Mouse (Mus musculus) left cerebral cortex, postnatal 14 days (tissue): ENCODE measurements around the gene Minos1. TPM values are rescaled to one million over a fixed set of nuclear protein-coding genes. Genes with fewer than 3 reads are reported as not detected.

Source experiments
- total RNA-seq, 2 experiments: library from RNA; stranded (reverse); gene quantifications; 2 replicates each; pipeline ENCODE4 v1.2.3; 2021

Minos1 gene
- total RNA-seq, 2 experiments from 2014 or later: 208 to 210 TPM

Other genes with a start within 250 kb of the Minos1 start
- 10 to 100 TPM; 16.9 to 19.8 TPM for gene Otud3, start 217.2 kb downstream of the Minos1 start, total RNA-seq
- not detected for gene Rnf186, start 164.0 kb downstream of the Minos1 start, total RNA-seq
- 1 to 10 TPM; 1.1 to 1.8 TPM for gene Tmco4, start 158.2 kb downstream of the Minos1 start, total RNA-seq
- gene Htr6, start 55.5 kb downstream of the Minos1 start, total RNA-seq: 1 to 10 TPM; 5.4 to 6.2 TPM
- gene Nbl1, start 38.1 kb downstream of the Minos1 start, total RNA-seq: 10 to 100 TPM; 43.8 to 50.2 TPM
- 100 to 1,000 TPM; 394 to 398 TPM for gene Capzb, start 61.8 kb upstream of the Minos1 start, total RNA-seq
- gene Pqlc2, start 179.6 kb upstream of the Minos1 start, total RNA-seq: 10 to 100 TPM; 15.1 to 15.4 TPM
- 10 to 100 TPM; 26.7 to 28.9 TPM for gene Akr7a5, start 179.6 kb upstream of the Minos1 start, total RNA-seq
- gene Mrto4, start 221.5 kb upstream of the Minos1 start, total RNA-seq: 10 to 100 TPM; 38.2 to 48.5 TPM
- gene Emc1, start 221.5 kb upstream of the Minos1 start, total RNA-seq: 10 to 100 TPM; 77.7 to 82.3 TPM
- gene Ubr4, start 221.5 kb upstream of the Minos1 start, total RNA-seq: 100 to 1,000 TPM; 158 to 164 TPM